Mouse (Mus musculus): ENCODE measurements around the gene Olfr1039. TPM values are rescaled to one million over a fixed set of nuclear protein-coding genes. Genes with fewer than 3 reads are reported as not detected.
"Not testable (repeated sequence)": the region's sequence is repeated elsewhere in the genome, so short reads cannot be mapped to it uniquely, and the experiment has no call there.

Gene Olfr1039
- polyA plus RNA-seq, 1 experiment from 2014 or later, result not detected

DNA sequence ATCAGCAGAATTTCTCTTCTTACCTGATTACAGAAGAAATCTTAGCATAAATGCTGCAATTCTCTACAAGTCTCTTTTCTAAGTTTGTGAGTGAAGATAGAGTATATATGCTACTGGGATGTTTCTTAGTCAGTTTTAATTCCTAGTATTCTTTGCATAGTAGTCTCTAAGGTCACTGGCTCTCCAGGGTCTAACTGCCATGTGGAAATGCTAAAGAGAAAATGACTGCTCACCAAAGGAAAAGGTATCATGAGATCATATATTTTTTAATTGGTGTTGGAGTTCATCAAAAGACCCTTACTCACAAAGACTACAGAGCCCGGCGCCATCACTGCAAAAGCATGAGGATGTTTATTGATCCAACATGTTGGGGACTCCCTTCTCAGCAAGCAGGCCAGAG, 48.4 kb downstream of the Olfr1039 start, which contains the start of gene Olfr1037:
Olfr1037 (minus strand) TSS at position 101 of the 400 bp plus-strand sequence.
- Histone ChIP-seq H3K36me3 (replicated peaks; ENCODE audit: insufficient read depth, low read length) (no peaks in the 10 kb centered on the region), H3K27me3 (ENCODE audit: insufficient read depth, low read length) (no peaks in the 10 kb centered on the region), H3K9me3 (ENCODE audit: low read length) (no peaks in the 10 kb centered on the region), H3K4me2 (ENCODE audit: low read depth, low read length) (no peak within 1 kb of the TSS), H3K27ac (ENCODE audit: low read depth) (no peak within 1 kb of the TSS), H3K9ac (replicated peaks) (no peak within 1 kb of the TSS), H3K4me1 (ENCODE audit: insufficient read depth) (no peaks in the 10 kb centered on the region), H3K4me3 (ENCODE audit: low read depth, low read length) (no peak within 1 kb of the TSS)
- 85% methylated on average over 2 of the region's 2 CpGs for WGBS (ENCODE audit: insufficient replicate concordance)
- no peak for DNase-seq
- no peak for ATAC-seq
- no peak for TF ChIP-seq EP300 (IDR thresholded peaks at IDR 0.05; ENCODE audit: low read depth)
- TF ChIP-seq CTCF (IDR thresholded peaks at IDR 0.05; ENCODE audit: low read depth), result no peak

- WGBS (ENCODE audit: insufficient replicate concordance), result 87% methylated on average over 1 of the region's 1 CpGs
- ATAC-seq; H3K27ac ChIP-seq (ENCODE audit: low read depth); DNase-seq; H3K4me1 ChIP-seq (ENCODE audit: insufficient read depth); H3K36me3 ChIP-seq (replicated peaks; ENCODE audit: insufficient read depth, low read length); H3K9me3 ChIP-seq (ENCODE audit: low read length); H3K27me3 ChIP-seq (ENCODE audit: insufficient read depth, low read length); H3K9ac ChIP-seq (replicated peaks); H3K4me3 ChIP-seq (ENCODE audit: low read depth, low read length); H3K4me2 ChIP-seq (ENCODE audit: low read depth, low read length): not testable (repeated sequence)
Measured at GRCm38 (mm10) chr2:86080478-86080877, 55.2 kb downstream of the Olfr1039 start.

Other genes with a start within 250 kb of the Olfr1039 start
- gene Olfr1024, start 230.9 kb downstream of the Olfr1039 start, polyA plus RNA-seq (2015; fragmentation: Nextera tagmentation; extraction: Ambion mirVana), result not detected in 2 replicates
- gene Olfr1025-ps1, start 220.7 kb downstream of the Olfr1039 start, polyA plus RNA-seq (2015; fragmentation: Nextera tagmentation; extraction: Ambion mirVana), result not detected in 2 replicates
- not detected in 2 replicates for gene Olfr1026, start 214.4 kb downstream of the Olfr1039 start, polyA plus RNA-seq (2015; fragmentation: Nextera tagmentation; extraction: Ambion mirVana)
- gene Olfr1028, start 185.5 kb downstream of the Olfr1039 start, polyA plus RNA-seq (2015; fragmentation: Nextera tagmentation; extraction: Ambion mirVana), result not detected in 2 replicates
- not detected in 2 replicates for gene Olfr1029, start 162.0 kb downstream of the Olfr1039 start, polyA plus RNA-seq (2015; fragmentation: Nextera tagmentation; extraction: Ambion mirVana)
- gene Olfr1030, start 156.7 kb downstream of the Olfr1039 start, polyA plus RNA-seq (2015; fragmentation: Nextera tagmentation; extraction: Ambion mirVana), result not detected in 2 replicates
- not detected in 2 replicates for gene Olfr1031, start 145.6 kb downstream of the Olfr1039 start, polyA plus RNA-seq (2015; fragmentation: Nextera tagmentation; extraction: Ambion mirVana)
- gene Olfr1032, start 130.4 kb downstream of the Olfr1039 start, polyA plus RNA-seq (2015; fragmentation: Nextera tagmentation; extraction: Ambion mirVana), result not detected in 2 replicates
- gene Olfr1033, start 115.3 kb downstream of the Olfr1039 start, polyA plus RNA-seq (2015; fragmentation: Nextera tagmentation; extraction: Ambion mirVana), result 4.6 and 5.4 TPM in 2 replicates
- 0.15 and 0.22 TPM in 2 replicates for gene Olfr1034, start 90.1 kb downstream of the Olfr1039 start, polyA plus RNA-seq (2015; fragmentation: Nextera tagmentation; extraction: Ambion mirVana)
- not detected in 2 replicates for gene Olfr1036, start 61.9 kb downstream of the Olfr1039 start, polyA plus RNA-seq (2015; fragmentation: Nextera tagmentation; extraction: Ambion mirVana)
- gene Olfr1037, start 48.5 kb downstream of the Olfr1039 start, polyA plus RNA-seq (2015; fragmentation: Nextera tagmentation; extraction: Ambion mirVana), result not detected in 2 replicates
- not detected in 2 replicates for gene Olfr1040, start 10.8 kb upstream of the Olfr1039 start, polyA plus RNA-seq (2015; fragmentation: Nextera tagmentation; extraction: Ambion mirVana)
- gene Olfr1042, start 25.9 kb upstream of the Olfr1039 start, polyA plus RNA-seq (2015; fragmentation: Nextera tagmentation; extraction: Ambion mirVana), result not detected in 2 replicates
- not detected in 2 replicates for gene Olfr1043, start 31.6 kb upstream of the Olfr1039 start, polyA plus RNA-seq (2015; fragmentation: Nextera tagmentation; extraction: Ambion mirVana)
- gene Olfr1044, start 41.9 kb upstream of the Olfr1039 start, polyA plus RNA-seq (2015; fragmentation: Nextera tagmentation; extraction: Ambion mirVana), result not detected in 2 replicates
- gene Olfr52, start 49.8 kb upstream of the Olfr1039 start, polyA plus RNA-seq (2015; fragmentation: Nextera tagmentation; extraction: Ambion mirVana), result not detected in 2 replicates
- not detected in 2 replicates for gene Olfr1045, start 67.1 kb upstream of the Olfr1039 start, polyA plus RNA-seq (2015; fragmentation: Nextera tagmentation; extraction: Ambion mirVana)
- not detected in 2 replicates for gene Olfr1046, start 83.4 kb upstream of the Olfr1039 start, polyA plus RNA-seq (2015; fragmentation: Nextera tagmentation; extraction: Ambion mirVana)
- not detected in 2 replicates for gene Olfr1047, start 95.5 kb upstream of the Olfr1039 start, polyA plus RNA-seq (2015; fragmentation: Nextera tagmentation; extraction: Ambion mirVana)
- gene Olfr1048, start 104.4 kb upstream of the Olfr1039 start, polyA plus RNA-seq (2015; fragmentation: Nextera tagmentation; extraction: Ambion mirVana), result not detected in 2 replicates
- not detected in 2 replicates for gene Olfr1049, start 122.4 kb upstream of the Olfr1039 start, polyA plus RNA-seq (2015; fragmentation: Nextera tagmentation; extraction: Ambion mirVana)
- gene Olfr1051, start 143.2 kb upstream of the Olfr1039 start, polyA plus RNA-seq (2015; fragmentation: Nextera tagmentation; extraction: Ambion mirVana), result not detected in 2 replicates
- not detected in 2 replicates for gene Olfr1052, start 156.5 kb upstream of the Olfr1039 start, polyA plus RNA-seq (2015; fragmentation: Nextera tagmentation; extraction: Ambion mirVana)
- gene Olfr1053, start 179.4 kb upstream of the Olfr1039 start, polyA plus RNA-seq (2015; fragmentation: Nextera tagmentation; extraction: Ambion mirVana), result not detected in 2 replicates
- gene Olfr1054, start 199.5 kb upstream of the Olfr1039 start, polyA plus RNA-seq (2015; fragmentation: Nextera tagmentation; extraction: Ambion mirVana), result not detected in 2 replicates
- not detected in 2 replicates for gene Olfr1055, start 214.4 kb upstream of the Olfr1039 start, polyA plus RNA-seq (2015; fragmentation: Nextera tagmentation; extraction: Ambion mirVana)
- not detected in 2 replicates for gene Olfr1056, start 226.5 kb upstream of the Olfr1039 start, polyA plus RNA-seq (2015; fragmentation: Nextera tagmentation; extraction: Ambion mirVana)
- not detected in 2 replicates for gene Olfr1057, start 242.5 kb upstream of the Olfr1039 start, polyA plus RNA-seq (2015; fragmentation: Nextera tagmentation; extraction: Ambion mirVana)